Mouse (Mus musculus) lung, adult 2 months (tissue): ENCODE measurements around the gene Palb2.
"Not testable (repeated sequence)": the region's sequence is repeated elsewhere in the genome, so short reads cannot be mapped to it uniquely, and the experiment has no call there.

Experiments used
- CTCF ChIP-seq: fragments of 200-500 bp; IDR thresholded peaks from 2 replicates; pipeline ENCODE4 v1.5.1; 2011; ENCODE audit warnings: mild to moderate bottlenecking, low read length, control low read depth; ENCODE audit not compliant: insufficient read depth
- POLR2A ChIP-seq: fragments of 200-500 bp; IDR thresholded peaks from 2 replicates; pipeline ENCODE4 v1.6.1; 2011; ENCODE audit warnings: low read depth, mild to moderate bottlenecking, control low read depth, low read length, borderline replicate concordance; ENCODE audit errors: extremely low read depth

GRCm38 (mm10) chr7:122101014-122101746 lies 31.6 kb downstream of the Palb2 start:
- not testable (repeated sequence) for TF ChIP-seq CTCF, POLR2A
